Mouse (Mus musculus): ENCODE measurements around the gene Zfp791. TPM values are rescaled to one million over a fixed set of nuclear protein-coding genes. Genes with fewer than 3 reads are reported as not detected.
"Not testable (repeated sequence)": the region's sequence is repeated elsewhere in the genome, so short reads cannot be mapped to it uniquely, and the experiment has no call there.

Gene Zfp791
- total RNA-seq, 1 experiment from 2014 or later, result 1.5 TPM

- DNase-seq, result peak; percentile 89
These were observed 39.6 kb downstream of the Zfp791 start, which contains the start of gene Man2b1 for GRCm38 (mm10) chr8:85083108-85083813. Gene Man2b1 (plus strand): TSS chr8:85083270.

GRCm38 (mm10) chr8:85082169-85082568 is 40.7 kb downstream of the Zfp791 start:
- not testable (repeated sequence) for DNase-seq

- no peak for DNase-seq
These were observed 41.7 kb downstream of the Zfp791 start, which contains the start of gene Wdr83 for GRCm38 (mm10) chr8:85081216-85081555. Gene Wdr83 (minus strand): TSS chr8:85081306.

- DNase-seq, result peak; percentile 41
These were observed 42.2 kb downstream of the Zfp791 start, which contains the start of gene Wdr83os for GRCm38 (mm10) chr8:85080532-85081215. Gene Wdr83os (plus strand): TSS chr8:85080740.

- DNase-seq, result no peak
These were observed 42.7 kb downstream of the Zfp791 start for GRCm38 (mm10) chr8:85080214-85080531.

GRCm38 (mm10) chr8:85076993-85077392 is 45.9 kb downstream of the Zfp791 start:
- DNase-seq, result peak; percentile 72

GRCm38 (mm10) chr8:85076001-85076400 is 46.9 kb downstream of the Zfp791 start:
- peak; percentile 45 for DNase-seq

GRCm38 (mm10) chr8:85074617-85075016 is 48.3 kb downstream of the Zfp791 start:
- no peak for DNase-seq

GRCm38 (mm10) chr8:85074167-85074566 is 48.7 kb downstream of the Zfp791 start:
- DNase-seq, result no peak

GRCm38 (mm10) chr8:85073041-85073612 is 49.8 kb downstream of the Zfp791 start:
- no peak for DNase-seq

GRCm38 (mm10) chr8:85072364-85072929 is 50.4 kb downstream of the Zfp791 start:
- DNase-seq, result no peak

- peak; percentile 90 for DNase-seq
These were observed 51.2 kb downstream of the Zfp791 start, which contains the start of gene Dhps for GRCm38 (mm10) chr8:85071514-85072281. Gene Dhps (plus strand): TSS chr8:85071757.

- no peak for DNase-seq
These were observed 51.9 kb downstream of the Zfp791 start for GRCm38 (mm10) chr8:85071041-85071440.

GRCm38 (mm10) chr8:85067982-85068381 is 54.9 kb downstream of the Zfp791 start, which contains the start of gene Gm5741:
Gene Gm5741 (minus strand): TSS chr8:85067982.
- no peak for DNase-seq

- DNase-seq, result no peak
These were observed 55.7 kb downstream of the Zfp791 start for GRCm38 (mm10) chr8:85067155-85067554.

- DNase-seq, result no peak
These were observed 57.7 kb downstream of the Zfp791 start for GRCm38 (mm10) chr8:85065213-85065612.

GRCm38 (mm10) chr8:85062603-85063002 is 60.3 kb downstream of the Zfp791 start:
- DNase-seq, result no peak

- DNase-seq, result peak; percentile 84
These were observed 62.8 kb downstream of the Zfp791 start, which contains the start of gene Fbxw9 for GRCm38 (mm10) chr8:85059879-85060616. Gene Fbxw9 (plus strand): TSS chr8:85060055.
